Mouse (Mus musculus) limb, embryonic 14.5 days (tissue): ENCODE results near the gene G6pc3. TPM values are rescaled to one million over a fixed set of nuclear protein-coding genes. Genes with fewer than 3 reads are reported as not detected.

Experiments
- ATAC-seq: fragments of 200-750 bp; cut with Nextera tagmentation; 2 replicates; pipeline ENCODE4 v1.8.0; 2017; ENCODE audit warnings: low read depth, moderate number of reproducible peaks, moderate TSS enrichment; ENCODE audit not compliant: low FRiP score
- DNase-seq: peaks from one replicate; pipeline ENCODE4 v3.0.0-alpha.2; 2015; ENCODE audit warnings: low spot score
- H3K27ac ChIP-seq: fragments of 300-500 bp; sonication (generic); replicated peaks from 2 replicates; pipeline ENCODE4 v1.5.1; 2014; ENCODE audit warnings: low read depth, mild to moderate bottlenecking, low read length, moderate library complexity, mixed read lengths
- H3K27me3 ChIP-seq: fragments of 300-500 bp; sonication (generic); 2 replicates; pipeline ENCODE4 v1.6.1; 2014; ENCODE audit warnings: low read length, mixed read lengths; ENCODE audit not compliant: control insufficient read depth, insufficient read depth
- H3K36me3 ChIP-seq: fragments of 300-500 bp; sonication (generic); 2 replicates; pipeline ENCODE4 v1.6.1; 2014; ENCODE audit warnings: mild to moderate bottlenecking, low read length, moderate library complexity, mixed read lengths; ENCODE audit not compliant: control insufficient read depth, insufficient read depth
- H3K4me1 ChIP-seq: fragments of 300-500 bp; sonication (generic); 2 replicates; pipeline ENCODE4 v1.6.1; 2014; ENCODE audit warnings: antibody characterized with exemption, low read length, mixed read lengths; ENCODE audit not compliant: control insufficient read depth, insufficient read depth
- H3K4me2 ChIP-seq: fragments of 300-500 bp; sonication (generic); replicated peaks from 2 replicates; pipeline ENCODE4 v1.6.1; 2014; ENCODE audit warnings: low read depth, mild to moderate bottlenecking, low read length, moderate library complexity; ENCODE audit not compliant: severe bottlenecking
- H3K4me3 ChIP-seq: fragments of 300-500 bp; sonication (generic); replicated peaks from 2 replicates; pipeline ENCODE4 v1.5.1; 2014; ENCODE audit warnings: low read length
- H3K9ac ChIP-seq: fragments of 300-500 bp; sonication (generic); 2 replicates; pipeline ENCODE4 v1.6.1; 2014; ENCODE audit warnings: mild to moderate bottlenecking, low read depth, low read length, moderate library complexity; ENCODE audit not compliant: severe bottlenecking
- H3K9me3 ChIP-seq: fragments of 300-500 bp; sonication (generic); 2 replicates; pipeline ENCODE4 v1.6.1; 2016; ENCODE audit warnings: low read length; ENCODE audit not compliant: control insufficient read depth
- POLR2A ChIP-seq: fragments of 200-500 bp; IDR thresholded peaks from 2 replicates; pipeline ENCODE4 v1.8.0; 2012; ENCODE audit warnings: inconsistent platforms, mild to moderate bottlenecking, moderate library complexity, borderline replicate concordance; ENCODE audit not compliant: insufficient read depth, insufficient read length; ENCODE audit errors: extremely low read depth
- WGBS: fragments of 180-500 bp; shearing (Covaris S2); extraction: QIAGEN DNeasy Blood & Tissue Kit; methylation state at CpG from one replicate; pipeline ENCODE4 v1.1.7; 2014; 5-methylcytosine and 5-hydroxymethylcytosine counted together
- polyA plus RNA-seq, 2 experiments: library from polyadenylated mRNA; depleted of rRNA in 1 of 2; stranded (reverse) in 1 of 2; unstranded in 1 of 2; fragments of >200 nt; fragmentation: Nextera tagmentation in 1 of 2; extraction: Ambion mirVana in 1 of 2; gene quantifications; 2 replicates each; pipeline versions ENCODE4 v1.2.1 to v1.2.3; 2012 to 2014

G6pc3 gene
- polyA plus RNA-seq, 2 experiments: 27.6 to 42.7 TPM

- peaks cover 35% of the 10 kb centered on the region for H3K4me1 ChIP-seq
- no peak overlapping the region for H3K9ac ChIP-seq
- no peak for TF ChIP-seq POLR2A
- ATAC-seq: no peak
- WGBS: 42% methylated on average over 5 of the region's 5 CpGs
- H3K4me2 ChIP-seq: no peak overlapping the region
- H3K27ac ChIP-seq: no peak overlapping the region
- H3K27me3 ChIP-seq: no peaks in the 10 kb centered on the region
- no peaks in the 10 kb centered on the region for H3K9me3 ChIP-seq
- H3K36me3 ChIP-seq: peaks cover 20% of the 10 kb centered on the region
- no peak overlapping the region for H3K4me3 ChIP-seq
- DNase-seq: no peak
Measured at GRCm38 (mm10) chr11:102211011-102211410, 21.6 kb downstream of the G6pc3 start.

- no peak overlapping the region for H3K27ac ChIP-seq
- H3K4me3 ChIP-seq: no peak overlapping the region
- no peaks in the 10 kb centered on the region for H3K27me3 ChIP-seq
- peaks cover 11% of the 10 kb centered on the region; the same call in 1 of the 2 replicates for H3K36me3 ChIP-seq
- DNase-seq: peak; percentile 47
- 54% methylated on average over 18 of the region's 18 CpGs for WGBS
- H3K4me2 ChIP-seq: no peak overlapping the region
- peaks cover 43% of the 10 kb centered on the region for H3K4me1 ChIP-seq
- ATAC-seq: no peak
- TF ChIP-seq POLR2A: no peak
- no peaks in the 10 kb centered on the region for H3K9me3 ChIP-seq
- no peak overlapping the region for H3K9ac ChIP-seq
Measured at GRCm38 (mm10) chr11:102211936-102212341, 22.5 kb downstream of the G6pc3 start.

DNA sequence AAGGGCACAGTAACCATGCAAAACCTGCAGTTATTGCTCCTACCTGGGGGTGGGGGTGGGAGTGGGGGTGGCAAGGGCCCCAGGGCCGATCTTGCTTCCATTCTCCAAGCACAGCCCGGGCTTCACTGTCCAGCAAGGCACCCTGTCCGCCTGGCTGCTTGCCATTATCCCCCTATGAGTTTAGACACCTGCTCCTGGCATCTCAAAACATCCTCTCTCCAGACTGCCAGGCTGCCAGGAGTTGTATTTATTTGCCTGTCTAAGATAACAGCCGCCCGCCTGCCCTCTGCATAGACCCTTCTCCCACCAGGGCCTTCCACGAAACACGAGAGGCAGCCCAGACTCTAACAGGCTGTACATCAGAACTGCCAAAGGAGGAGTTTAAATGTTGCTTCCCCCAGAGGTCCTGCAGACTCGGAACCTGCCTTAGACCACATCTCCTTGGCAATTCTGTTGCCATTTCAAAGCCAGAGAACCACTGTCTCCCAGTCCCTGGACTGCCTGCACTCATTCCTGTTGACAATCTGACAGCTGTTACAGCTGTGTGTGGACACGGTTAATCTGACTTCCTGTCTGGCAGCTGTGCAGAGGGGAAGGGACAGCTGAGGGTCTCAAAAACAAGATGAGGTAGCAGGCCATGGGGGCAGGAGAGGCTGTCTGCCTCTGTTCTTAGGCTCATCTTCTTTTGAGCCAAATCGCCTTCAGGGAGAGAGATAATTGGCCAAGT is 25.2 kb downstream of the G6pc3 start:
- Histone ChIP-seq H3K4me3 (no peak overlapping the region), H3K27ac (no peak overlapping the region; the same call in 1 of the 2 replicates), H3K4me1 (peaks cover 64% of the 10 kb centered on the region), H3K9me3 (no peaks in the 10 kb centered on the region), H3K9ac (no peak overlapping the region), H3K27me3 (no peaks in the 10 kb centered on the region), H3K4me2 (no peak overlapping the region), H3K36me3 (peaks cover 10% of the 10 kb centered on the region; the same call in 1 of the 2 replicates)
- 49% methylated on average over 10 of the region's 10 CpGs for WGBS
- DNase-seq: peak; percentile 40
- TF ChIP-seq POLR2A: no peak
- ATAC-seq: peak; percentile 50; the same call in 1 of the 2 replicates

DNA sequence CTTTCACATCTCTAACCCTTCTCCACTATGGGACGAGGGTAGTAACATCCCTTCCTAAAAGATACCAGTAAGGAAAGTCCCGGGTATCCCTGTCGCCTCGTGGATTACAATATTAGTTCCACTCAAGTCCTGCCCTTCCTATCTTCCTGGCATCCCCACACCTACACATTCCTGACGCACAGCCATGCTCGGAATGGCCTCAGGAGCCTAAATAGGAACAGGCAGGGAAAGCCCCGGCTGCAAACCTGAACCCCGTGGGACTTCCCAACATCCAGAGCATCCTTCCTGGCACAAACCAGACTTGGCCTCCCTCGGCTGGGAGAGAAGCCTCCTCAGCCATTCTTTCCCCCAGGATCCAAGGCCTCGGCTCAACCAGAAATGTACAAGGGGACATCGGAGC is 26.1 kb downstream of the G6pc3 start:
- Histone ChIP-seq H3K36me3 (peaks cover 14% of the 10 kb centered on the region; the same call in 1 of the 2 replicates), H3K9ac (peak overlapping the region; percentile 21), H3K9me3 (no peaks in the 10 kb centered on the region), H3K4me3 (no peak overlapping the region), H3K4me2 (peak overlapping the region; percentile 15; the same call in 1 of the 2 replicates), H3K27ac (0 out of 2 replicates have a peak overlapping the region, but pooled peaks have one; percentile 26), H3K4me1 (peaks cover 71% of the 10 kb centered on the region), H3K27me3 (no peaks in the 10 kb centered on the region)
- ATAC-seq (no peak), DNase-seq (no peak)
- WGBS: 71% methylated on average over 11 of the region's 11 CpGs
- TF ChIP-seq POLR2A: no peak

DNA sequence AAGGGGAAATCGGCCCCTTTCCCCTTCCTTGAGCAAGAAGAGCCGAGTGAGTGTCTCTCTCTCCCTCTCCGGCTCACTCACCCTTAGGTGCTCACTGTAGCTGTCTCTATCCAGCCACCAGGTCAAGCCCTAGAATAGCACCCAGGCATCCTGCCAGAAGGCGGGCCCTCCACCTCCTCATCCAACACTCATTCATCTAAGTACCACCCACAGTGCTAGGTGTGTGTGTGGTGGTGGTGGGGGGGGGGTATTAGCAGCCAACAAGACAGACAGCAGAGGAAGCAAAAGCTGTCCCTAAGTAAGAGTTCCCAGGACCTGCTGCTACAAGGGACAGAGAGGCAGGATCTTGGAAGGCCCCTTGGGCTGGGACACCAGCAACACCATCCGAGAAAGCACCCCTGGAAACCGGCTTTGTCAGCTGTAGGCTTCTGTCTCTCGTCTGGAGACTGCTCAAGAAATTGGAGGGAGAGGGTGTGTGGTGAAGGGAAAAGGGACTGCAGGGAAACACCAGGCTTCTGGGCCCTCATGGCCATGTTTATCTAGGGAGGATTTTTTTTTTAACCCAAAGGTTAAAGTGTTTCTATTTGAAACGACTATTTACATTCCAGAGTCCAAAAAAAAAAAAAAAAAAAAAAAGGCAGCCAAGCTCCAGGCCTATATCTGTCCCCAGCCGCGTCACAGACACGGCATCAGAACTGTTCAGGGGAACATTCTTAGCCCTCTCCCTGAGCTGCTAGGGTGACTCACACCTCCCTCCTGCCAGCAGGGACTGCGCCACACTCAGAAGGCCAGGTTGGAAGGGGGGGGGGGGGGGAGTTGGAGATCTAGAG is 26.9 kb downstream of the G6pc3 start:
- peaks cover 17% of the 10 kb centered on the region; the same call in 1 of the 2 replicates for H3K36me3 ChIP-seq
- H3K9ac ChIP-seq: peak overlapping the region; percentile 21; the same call in 1 of the 2 replicates
- peaks cover 67% of the 10 kb centered on the region for H3K4me1 ChIP-seq
- no peaks in the 10 kb centered on the region for H3K9me3 ChIP-seq
- no peak for TF ChIP-seq POLR2A
- 35% methylated on average over 12 of the region's 12 CpGs for WGBS
- H3K27me3 ChIP-seq: no peaks in the 10 kb centered on the region
- ATAC-seq (0 out of 2 replicates have a peak, but pooled peaks have one; percentile 45), DNase-seq (no peak)
- H3K4me2 ChIP-seq: peak overlapping the region; percentile 78
- peak overlapping the region; percentile 41 for H3K4me3 ChIP-seq
- H3K27ac ChIP-seq: 0 out of 2 replicates have a peak overlapping the region, but pooled peaks have one; percentile 26
